Mouse (Mus musculus): ENCODE results near the gene Golga5. TPM values are rescaled to one million over a fixed set of nuclear protein-coding genes. Genes with fewer than 3 reads are reported as not detected.

Golga5 gene
- total and polyA plus RNA-seq, 2 experiments from 2014 or later, result 20.8 to 23.0 TPM

- Histone ChIP-seq H3K4me3 (ENCODE audit: low read depth, low read length) (no peak overlapping the region), H3K36me3 (ENCODE audit: insufficient read depth, low read length) (no peaks in the 10 kb centered on the region), H3K9me3 (ENCODE audit: low read length) (no peaks in the 10 kb centered on the region), H3K27ac (ENCODE audit: low read depth, low read length) (no peak overlapping the region), H3K27me3 (ENCODE audit: insufficient read depth, low read length) (no peaks in the 10 kb centered on the region), H3K4me1 (ENCODE audit: insufficient read depth, low read length) (no peaks in the 10 kb centered on the region), H3K9ac (replicated peaks; ENCODE audit: low read length, poor library complexity, severe bottlenecking) (no peak overlapping the region), H3K4me2 (ENCODE audit: low read depth, low read length, poor library complexity, severe bottlenecking) (no peak overlapping the region)
- WGBS, result 87% methylated on average over 8 of the region's 8 CpGs
- TF ChIP-seq CTCF (IDR thresholded peaks at IDR 0.05), result no peak
- DNase-seq (ENCODE audit: low spot score), result no peak
- ATAC-seq (ENCODE audit: low FRiP score), result no peak
Measured at GRCm38 (mm10) chr12:102451126-102451851, 17.6 kb upstream of the Golga5 start.

GRCm38 (mm10) chr12:102453581-102453980 is 15.4 kb upstream of the Golga5 start:
- no peak for TF ChIP-seq CTCF (IDR thresholded peaks at IDR 0.05)
- Histone ChIP-seq H3K36me3 (ENCODE audit: insufficient read depth, low read length) (no peaks in the 10 kb centered on the region), H3K4me1 (ENCODE audit: insufficient read depth, low read length) (no peaks in the 10 kb centered on the region), H3K4me2 (ENCODE audit: low read depth, low read length, poor library complexity, severe bottlenecking) (no peak overlapping the region), H3K4me3 (ENCODE audit: low read depth, low read length) (no peak overlapping the region), H3K9ac (replicated peaks; ENCODE audit: low read length, poor library complexity, severe bottlenecking) (no peak overlapping the region), H3K27ac (ENCODE audit: low read depth, low read length) (no peak overlapping the region), H3K27me3 (ENCODE audit: insufficient read depth, low read length) (no peaks in the 10 kb centered on the region), H3K9me3 (ENCODE audit: low read length) (no peaks in the 10 kb centered on the region)
- DNase-seq (ENCODE audit: low spot score), result no peak
- 60% methylated on average over 6 of the region's 6 CpGs for WGBS
- no peak for ATAC-seq (ENCODE audit: low FRiP score)

- no peak for TF ChIP-seq CTCF (IDR thresholded peaks at IDR 0.05)
- no peaks in the 10 kb centered on the region for H3K27me3 ChIP-seq (ENCODE audit: insufficient read depth, low read length)
- no peaks in the 10 kb centered on the region for H3K4me1 ChIP-seq (ENCODE audit: insufficient read depth, low read length)
- ATAC-seq (ENCODE audit: low FRiP score) (no peak), DNase-seq (ENCODE audit: low spot score) (no peak)
- no peak overlapping the region for H3K9ac ChIP-seq (replicated peaks; ENCODE audit: low read length, poor library complexity, severe bottlenecking)
- no peaks in the 10 kb centered on the region for H3K9me3 ChIP-seq (ENCODE audit: low read length)
- H3K36me3 ChIP-seq (ENCODE audit: insufficient read depth, low read length), result no peaks in the 10 kb centered on the region
- H3K4me3 ChIP-seq (ENCODE audit: low read depth, low read length), result no peak overlapping the region
- WGBS, result 80% methylated on average over 7 of the region's 7 CpGs
- H3K4me2 ChIP-seq (ENCODE audit: low read depth, low read length, poor library complexity, severe bottlenecking), result no peak overlapping the region
- no peak overlapping the region for H3K27ac ChIP-seq (ENCODE audit: low read depth, low read length)
Measured at GRCm38 (mm10) chr12:102456467-102457193, 12.3 kb upstream of the Golga5 start.

GRCm38 (mm10) chr12:102460014-102460413 is 8.9 kb upstream of the Golga5 start:
- Histone ChIP-seq H3K9me3 (ENCODE audit: low read length) (no peaks in the 10 kb centered on the region), H3K9ac (replicated peaks; ENCODE audit: low read length, poor library complexity, severe bottlenecking) (no peak overlapping the region), H3K36me3 (ENCODE audit: insufficient read depth, low read length) (no peaks in the 10 kb centered on the region), H3K4me3 (ENCODE audit: low read depth, low read length) (no peak overlapping the region), H3K27me3 (ENCODE audit: insufficient read depth, low read length) (no peaks in the 10 kb centered on the region), H3K4me2 (ENCODE audit: low read depth, low read length, poor library complexity, severe bottlenecking) (no peak overlapping the region), H3K4me1 (ENCODE audit: insufficient read depth, low read length) (no peaks in the 10 kb centered on the region), H3K27ac (ENCODE audit: low read depth, low read length) (no peak overlapping the region)
- ATAC-seq (ENCODE audit: low FRiP score) (no peak), DNase-seq (ENCODE audit: low spot score) (no peak)
- WGBS, result 68% methylated on average over 5 of the region's 5 CpGs
- TF ChIP-seq CTCF (IDR thresholded peaks at IDR 0.05), result no peak

GRCm38 (mm10) chr12:102461177-102461576 is 7.8 kb upstream of the Golga5 start:
- ATAC-seq (ENCODE audit: low FRiP score) (no peak), DNase-seq (ENCODE audit: low spot score) (peak; percentile 19)
- H3K4me3 ChIP-seq (ENCODE audit: low read depth, low read length), result no peak overlapping the region
- no peaks in the 10 kb centered on the region for H3K36me3 ChIP-seq (ENCODE audit: insufficient read depth, low read length)
- H3K4me1 ChIP-seq (ENCODE audit: insufficient read depth, low read length), result no peaks in the 10 kb centered on the region
- whole genome bisulfite sequencing, result 63% methylated on average over 5 of the region's 5 CpGs
- H3K9me3 ChIP-seq (ENCODE audit: low read length), result no peaks in the 10 kb centered on the region
- H3K9ac ChIP-seq (replicated peaks; ENCODE audit: low read length, poor library complexity, severe bottlenecking), result no peak overlapping the region
- H3K27me3 ChIP-seq (ENCODE audit: insufficient read depth, low read length), result no peaks in the 10 kb centered on the region
- H3K27ac ChIP-seq (ENCODE audit: low read depth, low read length), result no peak overlapping the region
- no peak overlapping the region for H3K4me2 ChIP-seq (ENCODE audit: low read depth, low read length, poor library complexity, severe bottlenecking)
- peak; percentile 80 for TF ChIP-seq CTCF (IDR thresholded peaks at IDR 0.05)

- Histone ChIP-seq H3K4me3 (ENCODE audit: low read depth, low read length) (no peak overlapping the region), H3K27ac (ENCODE audit: low read depth, low read length) (no peak overlapping the region), H3K9ac (replicated peaks; ENCODE audit: low read length, poor library complexity, severe bottlenecking) (no peak overlapping the region), H3K4me2 (ENCODE audit: low read depth, low read length, poor library complexity, severe bottlenecking) (no peak overlapping the region), H3K27me3 (ENCODE audit: insufficient read depth, low read length) (no peaks in the 10 kb centered on the region), H3K4me1 (ENCODE audit: insufficient read depth, low read length) (no peaks in the 10 kb centered on the region), H3K9me3 (ENCODE audit: low read length) (no peaks in the 10 kb centered on the region), H3K36me3 (ENCODE audit: insufficient read depth, low read length) (no peaks in the 10 kb centered on the region)
- peak; percentile 37 for TF ChIP-seq CTCF (IDR thresholded peaks at IDR 0.05)
- WGBS, result 61% methylated on average over 4 of the region's 4 CpGs
- DNase-seq (ENCODE audit: low spot score), result peak; percentile 8
- no peak for ATAC-seq (ENCODE audit: low FRiP score)
Measured at GRCm38 (mm10) chr12:102464650-102465049, 4.3 kb upstream of the Golga5 start.

Data from midbrain, postnatal 0 days (tissue).